Mouse (Mus musculus) limb, embryonic 10.5 days (tissue): Measurements from ENCODE around the gene Frmd5. TPM values are rescaled to one million over a fixed set of nuclear protein-coding genes. Genes with fewer than 3 reads are reported as not detected.
A peak's percentile ranks its signal among the peaks of the same experiment; 100 is the strongest.
"Not testable (repeated sequence)": the region's sequence is repeated elsewhere in the genome, so short reads cannot be mapped to it uniquely, and the experiment has no call there.

Source experiments
- DNase-seq: peaks from one replicate; pipeline ENCODE4 v3.0.0-alpha.2; 2017; ENCODE audit warnings: low spot score
- H3K27ac ChIP-seq: fragments of 300-500 bp; sonication (generic); 2 replicates; pipeline ENCODE4 v1.5.1; 2016; ENCODE audit warnings: mild to moderate bottlenecking
- H3K27me3 ChIP-seq: fragments of 300-500 bp; sonication (generic); 2 replicates; pipeline ENCODE4 v1.6.1; 2016; ENCODE audit warnings: low read depth, mild to moderate bottlenecking; ENCODE audit not compliant: poor library complexity, severe bottlenecking
- H3K36me3 ChIP-seq: fragments of 300-500 bp; sonication (generic); 2 replicates; pipeline ENCODE4 v1.6.1; 2016; ENCODE audit warnings: mild to moderate bottlenecking, moderate library complexity
- H3K4me1 ChIP-seq: fragments of 300-500 bp; sonication (generic); 2 replicates; pipeline ENCODE4 v1.6.1; 2016
- H3K4me3 ChIP-seq: fragments of 300-500 bp; sonication (generic); 2 replicates; pipeline ENCODE4 v1.5.1; 2016; ENCODE audit warnings: mild to moderate bottlenecking, moderate library complexity
- H3K9me3 ChIP-seq: fragments of 300-500 bp; sonication (generic); replicated peaks from 2 replicates; pipeline ENCODE4 v1.6.1; 2016; ENCODE audit warnings: mild to moderate bottlenecking
- WGBS: fragments of 180-500 bp; shearing (Covaris S2); methylation state at CpG from one replicate; pipeline ENCODE4 v1.1.7; 2016; 5-methylcytosine and 5-hydroxymethylcytosine counted together
- polyA plus RNA-seq: library from polyadenylated mRNA; unstranded; fragments of >200 nt; fragmentation: Nextera tagmentation; extraction: Ambion mirVana; gene quantifications from 2 replicates; pipeline ENCODE4 v1.2.1, GENCODE M21; 2016

Frmd5 gene
- polyA plus RNA-seq, 1 experiment from 2014 or later, result 2.4 TPM

DNA sequence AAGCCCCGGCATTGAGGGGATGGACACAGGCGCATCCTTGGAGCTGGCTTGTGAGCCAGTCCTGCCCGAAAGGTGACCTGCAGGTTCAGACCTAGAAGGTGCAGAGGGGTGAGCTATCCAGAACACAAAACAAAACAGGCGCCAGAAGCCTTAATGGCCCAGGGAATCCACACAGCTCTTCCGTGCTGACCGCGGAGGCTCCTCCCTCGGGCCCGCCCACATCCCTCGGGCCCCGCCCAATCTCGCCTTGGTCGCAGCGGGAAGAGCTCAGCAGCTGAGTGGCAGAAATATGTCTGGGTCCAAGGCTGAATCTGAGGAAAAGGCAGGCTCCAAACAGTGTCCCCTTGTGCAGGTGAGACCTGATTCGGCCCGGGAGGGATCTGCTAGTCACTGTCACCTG lies 297.3 kb downstream of the Frmd5 start:
- H3K36me3 ChIP-seq, result peaks cover 58% of the 10 kb centered on the region
- WGBS, result 16% methylated on average over 16 of the region's 16 CpGs
- peaks cover 18% of the 10 kb centered on the region for H3K4me1 ChIP-seq
- no peaks in the 10 kb centered on the region for H3K27me3 ChIP-seq
- H3K27ac ChIP-seq, result no peak overlapping the region
- peak overlapping the region; percentile 38 for H3K4me3 ChIP-seq
- DNase-seq, result peak; percentile 62
- no peaks in the 10 kb centered on the region for H3K9me3 ChIP-seq

- H3K36me3 ChIP-seq, result peaks cover 54% of the 10 kb centered on the region
- no peak for DNase-seq
- 94% methylated on average over 2 of the region's 2 CpGs for WGBS
- H3K27ac ChIP-seq, result no peak overlapping the region
- no peaks in the 10 kb centered on the region for H3K27me3 ChIP-seq
- H3K4me3 ChIP-seq, result peak overlapping the region; percentile 61
- no peaks in the 10 kb centered on the region for H3K9me3 ChIP-seq
- H3K4me1 ChIP-seq, result peaks cover 18% of the 10 kb centered on the region
Observed at GRCm38 (mm10) chr2:121507951-121508330, 298.9 kb downstream of the Frmd5 start.

DNA sequence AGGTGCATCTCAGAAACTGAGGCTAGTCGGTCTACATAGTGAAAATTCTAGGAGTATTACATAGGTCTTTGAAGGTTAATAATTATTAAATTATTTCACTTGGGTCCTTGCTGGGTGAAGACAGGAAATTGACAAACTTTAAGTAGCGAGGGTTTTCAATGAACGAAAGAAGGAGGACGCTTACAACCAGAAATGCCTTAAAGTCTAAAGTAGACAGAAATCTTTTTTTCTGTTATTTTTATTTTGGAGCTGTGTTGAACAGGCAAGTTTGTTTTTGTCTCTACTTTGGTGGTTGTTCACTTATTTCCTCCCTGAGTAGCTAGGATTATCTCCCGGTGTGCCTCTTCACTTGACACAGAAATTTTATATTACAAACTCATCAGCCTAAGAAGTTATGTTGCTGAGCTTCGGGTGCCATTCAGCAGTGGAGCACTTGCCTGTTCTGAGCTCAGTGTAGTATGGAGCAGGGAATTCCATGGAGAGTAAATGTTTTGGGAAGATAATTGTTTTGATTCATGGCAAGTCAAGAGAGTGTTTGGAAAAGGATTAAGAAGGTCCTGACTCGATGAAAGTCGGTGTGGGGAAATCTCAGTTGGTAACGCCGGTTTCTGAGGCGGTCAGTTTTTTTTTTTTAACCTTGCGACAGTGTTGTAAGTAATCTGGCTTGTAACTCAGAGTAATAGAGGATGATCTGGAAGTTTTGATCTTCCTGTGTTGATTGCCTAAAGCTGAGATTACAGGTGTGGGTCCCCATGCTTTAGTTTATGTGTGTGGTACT lies 299.5 kb downstream of the Frmd5 start:
- Histone ChIP-seq H3K27ac (peak overlapping the region; percentile 76), H3K9me3 (no peaks in the 10 kb centered on the region), H3K36me3 (peaks cover 50% of the 10 kb centered on the region), H3K27me3 (no peaks in the 10 kb centered on the region), H3K4me3 (peak overlapping the region; percentile 61), H3K4me1 (peaks cover 18% of the 10 kb centered on the region)
- WGBS, result 36% methylated on average over 12 of the region's 12 CpGs
- DNase-seq, result no peak

DNA sequence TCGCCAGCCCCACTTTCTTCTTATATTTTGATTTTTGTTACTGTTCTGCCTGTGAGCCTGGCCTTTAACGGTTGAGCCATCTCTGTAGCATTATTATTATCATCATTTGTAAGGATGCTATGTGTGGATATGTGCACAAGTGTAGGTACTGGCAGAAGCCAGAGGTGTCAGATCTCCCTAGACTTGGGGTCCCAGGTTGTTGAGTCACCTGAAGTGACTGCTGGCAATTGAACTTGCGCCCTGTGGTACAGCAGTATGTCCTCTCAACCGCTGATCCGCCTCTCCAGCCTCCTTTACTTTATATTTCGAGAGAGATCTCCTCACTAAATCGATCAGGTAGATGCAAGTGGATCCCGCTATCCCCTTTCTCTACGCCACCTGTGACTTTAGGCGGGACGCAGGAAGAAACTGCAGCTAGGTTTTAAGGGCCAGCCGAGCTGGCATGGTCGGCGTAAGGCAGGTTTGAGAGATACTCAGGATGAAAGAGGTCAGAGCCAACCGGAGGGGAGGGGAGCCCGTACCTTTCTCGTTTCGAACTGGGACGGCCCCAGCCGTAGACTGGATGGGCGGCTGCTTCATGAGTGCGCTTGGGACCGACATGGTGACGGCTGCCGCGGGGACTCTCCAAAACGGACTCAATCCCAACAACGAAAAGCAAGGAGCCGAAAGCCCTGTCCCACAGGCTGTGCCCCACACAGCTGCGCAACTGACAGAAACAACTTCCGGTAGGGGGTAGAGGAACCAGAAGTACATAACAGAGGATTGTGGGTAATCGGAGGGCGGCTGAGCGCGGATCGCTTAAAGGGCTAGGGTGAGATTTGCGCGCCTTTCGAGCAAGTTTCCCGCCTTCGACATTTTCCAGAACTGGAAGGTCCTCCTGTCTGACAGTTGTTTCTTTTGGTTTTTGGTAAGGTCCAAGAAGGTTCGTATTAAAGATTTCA lies 300.7 kb downstream of the Frmd5 start, which contains the start of the genes Mfap1a and Wdr76:
Mfap1a (minus strand) TSS at position 724 of the 941 bp plus-strand sequence.
Wdr76 (plus strand) TSS at position 782 of the 941 bp plus-strand sequence.
- Histone ChIP-seq H3K27ac (peak within 1 kb of the TSS; percentile 76), H3K36me3 (peaks cover 40% of the 10 kb centered on the region), H3K4me1 (peaks cover 18% of the 10 kb centered on the region), H3K4me3 (peak within 1 kb of the TSS; percentile 61)
- DNase-seq, result peak; percentile 89
- H3K9me3 ChIP-seq, H3K27me3 ChIP-seq: not testable (repeated sequence)
- WGBS, result 5% methylated on average over 42 of the region's 42 CpGs

DNA sequence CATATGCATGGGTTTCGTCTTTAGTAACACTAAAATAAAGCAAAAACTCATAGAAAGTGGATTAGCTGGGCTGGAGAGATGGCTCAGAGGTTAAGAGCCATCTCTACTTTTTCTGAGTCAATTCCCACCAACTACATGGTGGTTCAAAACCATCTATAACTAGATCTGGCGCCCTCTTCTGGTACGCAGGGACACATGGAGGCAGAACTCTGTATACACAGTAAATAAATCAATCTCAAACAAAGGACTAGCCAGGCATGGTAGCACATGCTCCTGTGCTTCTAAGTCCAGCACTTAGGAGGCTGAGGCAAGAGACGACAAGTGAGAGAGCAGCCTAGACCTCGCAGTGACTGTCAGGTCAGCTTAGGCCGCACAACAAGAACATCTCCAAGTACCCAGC lies 305.3 kb downstream of the Frmd5 start:
- 86% methylated on average over 2 of the region's 6 CpGs for WGBS
- DNase-seq, H3K9me3 ChIP-seq, H3K4me3 ChIP-seq, H3K27ac ChIP-seq, H3K4me1 ChIP-seq, H3K27me3 ChIP-seq: not testable (repeated sequence)
- peaks cover 20% of the 10 kb centered on the region for H3K36me3 ChIP-seq

Other genes with a start within 250 kb of the Frmd5 start
- gene Casc4, start 59.9 kb upstream of the Frmd5 start, polyA plus RNA-seq, result 14.5 and 17.7 TPM in 2 replicates
- 48.1 and 64.5 TPM in 2 replicates for gene Ctdspl2, start 148.9 kb upstream of the Frmd5 start, polyA plus RNA-seq
- 0.26 and 0.54 TPM in 2 replicates for gene Mageb3, start 149.0 kb upstream of the Frmd5 start, polyA plus RNA-seq
- gene Eif3j1, start 221.5 kb upstream of the Frmd5 start, polyA plus RNA-seq, result 13.1 and 13.6 TPM in 2 replicates